Mouse (Mus musculus) testis, adult 2 months (tissue): Measurements from ENCODE around the gene Trdn.

Experiments
- CTCF ChIP-seq: fragments of 200-500 bp; IDR thresholded peaks from 2 replicates; pipeline ENCODE4 v1.5.1; 2012; ENCODE audit warnings: low read depth, mild to moderate bottlenecking, inconsistent platforms, low read length, moderate library complexity; ENCODE audit not compliant: control insufficient read depth, insufficient read depth, insufficient replicate concordance
- POLR2A ChIP-seq: fragments of 200-500 bp; IDR thresholded peaks from 2 replicates; pipeline ENCODE4 v1.6.1; 2012; ENCODE audit warnings: low read depth, mild to moderate bottlenecking, inconsistent platforms, low read length, moderate library complexity; ENCODE audit not compliant: control insufficient read depth

- TF ChIP-seq CTCF (no peak), POLR2A (no peak)
Observed at GRCm38 (mm10) chr10:33210411-33210810, 130.1 kb downstream of the Trdn start.
